Mouse (Mus musculus) inflammation-experienced regulatory T-cells, adult 16 weeks (primary cell): ENCODE data around the gene Tspo2. TPM values are rescaled to one million over a fixed set of nuclear protein-coding genes. Genes with fewer than 3 reads are reported as not detected.

Experiments used
- polyA plus RNA-seq: library from polyadenylated mRNA; unstranded; fragments of 100-300 nt; shearing (Covaris generic); gene quantifications from one replicate; pipeline ENCODE4 v1.2.1, GENCODE M21; 2017

The Tspo2 gene
- not detected for polyA plus RNA-seq

DNA sequence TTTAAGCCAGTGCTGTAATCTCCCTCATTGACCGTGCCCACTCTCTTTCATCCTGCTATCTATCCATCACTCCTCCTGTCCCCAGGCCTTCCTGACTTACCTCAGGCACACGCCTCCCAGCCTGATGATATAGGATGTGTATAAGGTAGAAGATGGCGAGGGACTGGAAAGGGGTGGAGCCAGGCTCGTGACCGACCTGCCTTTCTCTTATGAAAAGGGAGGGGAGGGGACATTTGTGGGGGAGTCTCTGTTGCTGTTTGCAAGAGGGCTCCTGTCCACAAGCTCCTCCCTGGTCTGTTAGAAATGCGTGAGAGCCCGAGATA lies at the start of gene Tspo2:
TSS of gene Tspo2 (minus strand) at position 170 of the 323 bp plus-strand sequence.

DNA sequence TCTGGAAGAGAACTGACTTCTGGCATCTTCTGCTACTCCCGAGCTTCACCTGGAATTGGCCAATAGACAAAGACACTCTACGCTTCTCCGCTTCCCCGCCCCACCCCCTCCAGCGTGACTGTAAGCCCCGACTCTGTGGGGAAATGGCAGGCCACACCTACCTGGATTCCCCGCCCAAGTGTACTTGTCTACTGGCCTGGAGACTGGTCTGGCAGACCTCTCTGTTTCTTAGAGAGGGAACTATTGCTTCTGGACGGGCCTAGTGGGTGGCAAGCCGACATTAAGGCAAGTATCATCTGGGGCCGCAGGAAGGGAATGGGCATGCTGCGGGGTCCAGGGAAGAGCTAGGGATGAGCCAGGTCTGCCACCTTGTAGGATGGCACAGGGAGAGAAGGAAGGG lies 3.4 kb upstream of the Tspo2 start, which contains the start of gene Unc5cl:
TSS of gene Unc5cl (plus strand) at position 214 of the 400 bp plus-strand sequence.

GRCm38 (mm10) chr17:48432158-48432980 lies 19.0 kb downstream of the Tspo2 start, which contains the start of gene Apobec2:
Gene Apobec2 (minus strand): TSS chr17:48432930.

GRCm38 (mm10) chr17:48409380-48410298 lies 41.7 kb downstream of the Tspo2 start, which contains the start of the genes Nfya and Oard1:
Gene Nfya (minus strand): TSS chr17:48409906.
Gene Oard1 (plus strand): TSS chr17:48410014.

Other genes with a start within 250 kb of the Tspo2 start
- not detected for gene Trem1, start 218.8 kb downstream of the Tspo2 start, polyA plus RNA-seq
- gene Trem3, start 203.7 kb downstream of the Tspo2 start, polyA plus RNA-seq: not detected
- 5.6 TPM for gene Treml4, start 187.2 kb downstream of the Tspo2 start, polyA plus RNA-seq
- 22.9 TPM for gene Treml2, start 152.0 kb downstream of the Tspo2 start, polyA plus RNA-seq
- gene B430306N03Rik, start 135.4 kb downstream of the Tspo2 start, polyA plus RNA-seq: 4.3 TPM
- not detected for gene Trem2, start 105.1 kb downstream of the Tspo2 start, polyA plus RNA-seq
- not detected for gene Treml1, start 91.6 kb downstream of the Tspo2 start, polyA plus RNA-seq
- gene Nfya, start 41.6 kb downstream of the Tspo2 start, polyA plus RNA-seq: 8.0 TPM
- 97.7 TPM for gene Oard1, start 41.5 kb downstream of the Tspo2 start, polyA plus RNA-seq
- gene Apobec2, start 18.6 kb downstream of the Tspo2 start, polyA plus RNA-seq: 5.7 TPM
- gene Unc5cl, start 3.4 kb upstream of the Tspo2 start, polyA plus RNA-seq: 43.9 TPM